Mouse (Mus musculus) thymus, postnatal 10 days (tissue): ENCODE data around the gene Ankrd11.
A peak's percentile ranks its signal among the peaks of the same experiment; 100 is the strongest.

Experiments used
- DNase-seq, 2 experiments: peaks; one replicate each; pipeline ENCODE4 v3.0.0; 2021; ENCODE audit warnings: low spot score in 2 of 2

The Ankrd11 gene

DNA sequence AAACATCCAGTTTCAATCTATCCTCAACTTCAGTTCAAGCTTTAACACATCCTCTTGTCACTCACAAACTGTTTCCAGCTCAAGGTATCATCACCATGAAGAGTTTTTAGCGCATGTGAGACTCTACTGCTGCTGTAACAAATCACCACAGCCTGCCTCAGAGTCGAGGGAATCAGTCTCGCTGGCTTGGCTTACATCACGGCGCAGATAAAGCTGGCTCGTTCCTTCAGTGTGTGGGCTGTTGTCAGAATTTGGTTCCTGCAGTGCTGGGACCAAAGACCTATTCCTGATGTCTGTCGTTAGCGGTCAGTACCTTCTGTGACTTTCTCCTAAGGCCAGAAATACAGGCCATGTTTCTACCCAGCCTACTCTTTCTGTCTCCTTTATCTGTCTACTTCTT, 144.9 kb downstream of the Ankrd11 start:
- DNase-seq, result no peak

DNA sequence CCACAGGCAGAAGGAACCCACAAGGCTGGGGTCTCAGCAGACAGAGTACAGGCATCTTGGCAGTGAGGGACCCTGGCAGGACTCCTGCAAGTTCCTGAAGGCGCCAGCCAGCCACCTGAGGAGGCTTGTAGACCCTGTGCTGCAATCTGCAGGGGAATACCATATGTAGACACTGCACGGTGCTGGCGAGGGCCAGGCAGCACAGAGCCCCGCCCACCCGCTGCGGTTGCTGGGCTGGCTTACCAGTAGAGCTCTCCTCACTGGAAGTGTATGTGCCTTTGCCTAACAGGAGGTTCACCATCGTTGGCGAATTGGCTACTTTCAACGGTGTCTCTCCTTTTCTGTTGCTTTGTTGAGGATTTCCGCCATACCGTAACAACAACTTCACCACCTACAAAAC, 145.8 kb downstream of the Ankrd11 start:
- no peak for DNase-seq

DNA sequence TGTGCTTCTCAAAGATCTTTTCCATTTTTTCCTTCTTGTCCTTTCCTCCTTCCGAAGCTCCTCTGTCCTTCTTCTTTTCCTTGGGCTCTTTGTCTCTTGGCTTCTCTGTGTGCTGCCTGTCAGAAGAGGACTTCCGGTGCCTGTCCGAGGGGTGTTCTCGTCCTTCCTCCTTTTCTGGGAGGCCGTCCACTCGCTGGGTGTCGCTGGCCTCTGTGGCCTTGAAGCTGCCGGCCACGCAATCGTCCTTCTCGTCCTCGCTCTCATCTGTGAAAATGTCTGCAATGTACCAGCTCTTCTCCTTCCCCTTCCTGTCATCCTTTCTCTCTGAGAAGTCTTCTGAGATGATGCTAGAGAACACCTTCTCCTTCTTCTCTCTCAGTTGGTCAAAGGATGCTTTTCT, 148.6 kb downstream of the Ankrd11 start:
- no peak for DNase-seq

DNA sequence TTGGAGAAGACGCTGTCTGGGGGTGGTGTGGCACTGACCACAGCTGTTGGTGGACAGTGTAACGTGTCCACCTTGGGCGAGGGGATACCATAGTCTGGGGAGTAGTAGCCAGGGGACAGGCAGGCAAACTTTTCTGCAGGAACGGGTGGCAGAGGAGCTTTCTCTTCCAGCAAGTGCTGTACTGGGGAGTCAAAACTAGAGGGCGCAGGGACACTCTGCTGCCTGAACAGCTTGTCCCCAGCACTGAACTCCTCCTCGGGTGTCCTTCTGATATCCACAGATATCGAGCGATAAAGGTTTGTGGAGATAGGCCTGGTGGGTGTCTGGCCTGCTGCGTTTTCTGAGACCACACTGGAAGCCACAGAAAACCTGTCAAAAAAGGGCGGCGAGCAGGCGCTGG, 150.6 kb downstream of the Ankrd11 start:
- no peak for DNase-seq

DNA sequence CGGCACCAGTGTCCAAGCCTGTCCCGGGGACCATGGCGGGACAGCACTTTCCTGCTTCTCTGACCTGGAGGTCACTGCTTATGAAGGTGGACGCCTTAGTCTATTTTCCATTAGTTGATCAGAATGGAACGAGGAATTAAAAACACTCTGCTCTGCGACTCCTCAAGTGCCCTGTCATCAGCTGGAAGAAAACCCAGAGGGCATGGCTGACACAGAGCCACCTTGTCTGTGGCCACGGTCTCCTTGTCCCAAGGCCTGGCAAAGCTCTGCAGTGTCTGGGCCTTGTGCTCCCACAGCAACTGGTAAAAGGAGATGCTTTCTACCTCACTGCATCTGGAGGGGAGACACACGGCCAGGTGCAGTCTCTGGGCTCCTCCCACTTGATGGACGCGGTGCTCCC, 158.4 kb downstream of the Ankrd11 start:
- DNase-seq, result no peak

DNA sequence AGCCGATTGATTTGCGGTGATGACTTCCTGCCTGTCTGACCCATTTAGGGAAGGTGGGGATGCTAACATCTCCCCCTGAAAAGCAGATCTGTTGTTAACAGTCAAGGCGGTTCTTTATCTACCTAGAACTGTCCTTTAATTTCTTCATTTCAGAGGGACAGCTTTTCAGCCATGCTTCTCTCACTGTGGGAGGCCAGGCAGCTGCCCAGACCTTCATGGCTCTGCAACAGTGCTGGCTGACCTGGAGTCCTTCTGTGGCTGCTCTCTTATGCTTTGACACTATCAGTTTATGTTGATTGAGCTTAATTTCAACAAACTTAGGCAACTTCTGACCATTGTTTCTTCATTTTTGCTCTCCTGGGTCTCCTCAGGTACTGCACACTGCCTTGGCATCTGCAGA, 161.8 kb downstream of the Ankrd11 start:
- no peak for DNase-seq

DNA sequence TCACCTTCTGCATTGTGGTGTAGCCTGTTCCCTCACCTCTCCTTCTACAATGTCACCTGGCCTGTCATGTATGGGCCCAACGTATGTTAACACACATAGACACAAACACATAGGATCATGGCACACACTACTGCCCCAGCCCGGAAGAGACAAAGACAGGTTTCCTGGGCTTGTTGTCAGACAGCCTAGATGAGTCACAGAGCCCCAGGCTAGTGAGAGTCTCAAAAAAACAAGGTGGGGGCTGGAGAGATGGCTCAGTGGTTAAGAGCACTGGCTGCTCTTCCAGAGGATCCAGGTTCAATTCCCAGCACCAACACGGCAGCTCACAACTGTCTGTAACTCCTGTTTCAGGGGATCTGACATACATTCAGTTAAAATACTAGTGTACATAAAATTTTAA, 163.8 kb downstream of the Ankrd11 start:
- DNase-seq, result no peak

DNA sequence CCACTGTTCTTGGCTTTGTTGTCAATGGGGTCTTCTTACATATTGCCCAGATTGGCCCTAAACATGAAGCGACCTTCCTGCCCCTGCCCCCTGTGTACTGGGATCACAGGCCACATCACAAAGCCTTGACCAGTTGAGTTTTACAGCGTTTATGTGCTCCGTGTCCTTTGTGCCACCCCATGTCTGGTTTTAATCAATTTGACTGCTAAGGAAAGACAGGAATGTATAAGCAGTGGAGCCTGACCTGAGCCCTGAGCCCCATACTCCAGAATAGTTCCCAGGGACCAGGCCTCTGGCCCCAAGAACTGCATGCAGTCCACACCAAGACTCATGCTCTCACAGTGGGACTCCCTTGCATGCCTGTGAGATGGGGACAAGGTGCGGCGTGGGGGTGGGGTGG, 166.9 kb downstream of the Ankrd11 start:
- DNase-seq, result no peak

DNA sequence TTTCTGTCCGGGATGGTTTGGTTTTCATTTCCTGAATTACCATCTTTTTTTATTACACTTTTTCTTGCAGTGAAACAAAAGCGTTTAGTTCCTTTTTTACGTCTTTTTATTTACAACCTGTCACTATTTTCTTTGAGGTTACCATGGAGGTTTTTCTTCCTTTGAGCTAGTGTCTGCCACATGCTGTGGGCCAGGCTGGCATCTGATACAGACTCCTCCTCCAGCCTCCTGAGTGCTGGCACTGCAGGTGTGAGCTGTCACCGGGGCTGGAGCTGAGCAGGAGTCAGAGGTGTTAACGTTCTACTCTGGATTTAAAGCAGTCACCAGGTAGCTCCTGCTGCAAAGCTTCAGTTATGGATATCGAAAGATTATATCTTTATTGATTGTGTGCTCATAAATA, 168.9 kb downstream of the Ankrd11 start:
- DNase-seq, result peak; percentile 27 to 30

DNA sequence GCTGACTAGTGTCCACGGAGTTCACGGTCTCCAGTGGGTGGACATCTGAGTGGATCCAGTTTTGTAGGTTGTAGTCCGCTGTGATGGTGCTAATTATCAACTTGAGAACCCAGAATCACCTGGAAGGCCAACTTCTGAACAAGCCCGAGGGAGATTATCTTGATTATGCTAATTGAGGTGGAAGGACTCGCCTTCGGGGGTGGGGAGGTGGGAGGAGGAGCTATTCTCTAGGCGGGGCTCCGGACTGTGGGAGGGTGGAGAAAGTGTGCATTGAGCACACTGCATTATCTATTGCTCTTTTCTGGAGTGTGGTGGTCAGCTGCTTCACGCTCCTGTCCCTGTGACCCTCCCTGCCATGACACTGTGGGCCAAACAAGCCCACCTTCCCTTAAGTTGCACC, 170.4 kb downstream of the Ankrd11 start:
- DNase-seq, result no peak

DNA sequence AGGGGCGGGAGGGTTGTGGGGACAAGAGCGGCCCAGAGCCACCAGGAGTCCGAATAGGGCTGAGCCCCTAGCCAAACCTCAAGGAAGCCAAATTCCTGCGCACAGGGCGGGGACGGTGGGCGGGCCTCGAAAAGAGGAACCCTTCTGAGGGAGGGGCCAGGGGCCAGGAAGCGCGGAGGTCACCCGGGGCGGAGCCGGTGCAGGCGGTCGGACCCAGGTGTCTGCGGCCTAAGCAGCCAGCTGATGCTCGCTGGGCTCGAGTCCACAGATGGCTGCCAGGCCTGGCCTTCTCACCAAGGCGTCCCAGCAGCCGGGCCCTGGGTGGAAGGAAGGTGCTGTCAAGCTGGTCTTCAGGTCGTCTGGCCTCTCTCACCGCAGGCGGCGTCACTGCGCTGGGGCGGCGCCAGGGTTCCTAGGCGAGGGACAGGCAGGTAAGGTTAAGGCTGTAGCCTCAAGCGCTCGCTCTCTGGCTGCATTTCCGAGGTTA, 171.7 kb downstream of the Ankrd11 start:
- peak; percentile 64 to 73 for DNase-seq

DNA sequence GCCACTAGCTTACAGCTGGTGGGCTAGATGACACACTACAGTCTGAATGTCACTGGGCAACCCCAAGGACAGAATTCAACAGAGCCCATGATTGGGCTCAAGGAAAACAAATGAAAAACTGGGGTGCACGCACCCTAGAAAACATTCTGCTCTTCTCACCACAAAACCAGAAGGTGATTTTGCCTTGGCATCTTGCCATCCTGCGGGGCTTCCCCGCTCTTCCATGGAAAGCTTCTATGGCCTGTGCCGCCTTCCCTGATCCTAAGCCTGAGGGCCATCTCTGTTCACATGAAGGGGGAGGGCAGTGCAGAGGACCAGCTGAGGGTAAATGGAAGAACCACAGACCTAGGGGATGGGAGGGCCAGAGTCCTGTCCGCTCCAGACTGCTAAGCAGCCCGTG, 174.1 kb downstream of the Ankrd11 start:
- DNase-seq, result no peak

DNA sequence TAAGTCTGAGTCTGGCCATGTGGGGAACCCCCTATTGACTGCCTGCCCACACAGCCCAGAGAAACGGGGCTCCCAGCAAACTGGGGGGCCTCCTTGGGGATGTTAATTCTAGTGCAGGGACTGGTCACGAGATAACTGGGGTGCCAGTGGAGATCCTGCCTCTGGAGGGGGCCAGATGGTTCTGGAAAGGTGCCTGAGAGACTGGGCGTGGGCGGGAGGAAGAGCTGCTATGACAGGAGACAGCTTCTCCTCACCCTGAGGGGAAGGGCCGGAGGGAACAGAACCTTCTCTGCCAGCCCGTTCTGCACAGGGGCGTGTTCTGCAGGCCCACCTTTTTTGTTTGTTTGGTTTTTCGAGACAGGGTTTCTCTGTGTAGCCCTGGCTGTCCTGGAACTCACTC, 175.8 kb downstream of the Ankrd11 start:
- DNase-seq, result no peak

DNA sequence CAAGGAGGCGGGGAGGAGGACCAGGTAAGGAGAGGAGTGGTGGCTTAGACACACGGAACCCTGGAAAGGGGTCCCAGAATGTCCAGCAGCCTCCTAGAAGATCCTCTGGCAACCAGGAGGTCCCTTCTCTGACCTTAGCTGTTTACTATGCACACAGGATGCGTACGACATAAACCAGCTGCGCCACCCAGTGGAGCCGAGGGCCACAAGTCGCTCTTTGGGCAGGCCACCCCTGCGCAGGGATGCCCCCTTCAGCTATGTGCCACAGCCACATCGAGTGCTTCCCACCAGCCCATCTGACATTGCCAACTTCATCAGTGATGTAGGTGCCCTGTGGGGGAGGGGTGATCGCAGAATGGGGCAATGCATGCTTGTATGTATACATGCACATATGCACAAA, 176.6 kb downstream of the Ankrd11 start:
- DNase-seq, result peak; percentile 36 to 55

DNA sequence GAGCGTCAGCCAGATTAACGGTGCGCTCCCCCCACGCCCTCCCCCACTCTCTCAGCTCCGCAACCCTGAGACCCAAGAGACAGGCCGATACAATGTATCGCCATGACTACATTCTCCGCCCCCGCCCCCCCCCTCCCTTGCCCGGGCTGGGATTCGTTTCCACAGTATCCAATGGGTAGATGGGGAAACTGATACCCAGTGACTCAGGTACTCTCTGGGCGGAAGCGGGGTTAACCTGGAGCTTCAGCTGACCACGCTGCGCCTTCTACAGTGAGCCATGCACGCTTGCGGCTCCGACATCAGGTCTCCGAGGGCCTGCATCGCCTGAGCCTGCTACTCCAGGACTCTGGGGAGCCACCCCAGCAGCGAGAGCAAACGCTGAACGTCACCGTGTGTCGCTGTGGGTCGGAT, 177.4 kb downstream of the Ankrd11 start:
- DNase-seq, result no peak

DNA sequence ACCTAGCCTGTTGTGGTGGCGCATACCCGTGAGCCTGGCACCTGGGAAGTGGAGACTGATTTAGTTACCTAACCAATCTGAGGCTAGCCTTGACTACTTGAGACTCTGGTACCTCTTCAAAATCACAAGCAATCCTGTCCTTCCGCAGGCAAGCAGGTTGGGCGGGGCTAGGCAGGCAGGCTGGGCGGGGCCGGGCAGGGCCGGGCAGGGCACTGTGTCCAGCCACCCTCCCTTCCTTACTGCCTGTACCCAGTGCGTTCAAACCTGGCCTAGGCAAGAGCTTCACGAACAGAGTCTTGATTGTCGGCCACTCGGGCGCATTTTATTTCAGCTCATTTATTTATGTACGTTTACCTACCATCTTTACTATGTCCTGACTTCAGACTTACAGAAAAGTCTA, 182.2 kb downstream of the Ankrd11 start:
- DNase-seq, result no peak

DNA sequence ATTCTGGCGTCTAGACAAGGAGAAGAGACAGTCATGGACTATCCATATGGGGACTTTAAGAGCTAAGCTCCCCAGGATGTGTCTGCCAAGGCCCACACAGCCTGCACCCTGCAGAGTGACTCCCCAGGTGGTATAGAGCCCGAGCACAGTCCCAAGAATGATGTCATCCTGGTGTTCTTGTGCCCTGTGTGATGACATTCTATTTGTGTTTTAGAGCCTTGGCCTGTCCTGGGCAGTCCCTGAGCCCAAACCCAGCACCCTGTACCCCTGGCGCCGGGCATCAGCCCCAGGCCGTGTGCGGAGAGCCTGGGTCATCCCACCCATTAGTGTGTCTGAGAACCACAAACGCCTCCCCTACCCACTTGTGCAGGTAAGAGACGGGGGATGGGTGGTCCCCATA, 185.8 kb downstream of the Ankrd11 start:
- DNase-seq, result no peak

DNA sequence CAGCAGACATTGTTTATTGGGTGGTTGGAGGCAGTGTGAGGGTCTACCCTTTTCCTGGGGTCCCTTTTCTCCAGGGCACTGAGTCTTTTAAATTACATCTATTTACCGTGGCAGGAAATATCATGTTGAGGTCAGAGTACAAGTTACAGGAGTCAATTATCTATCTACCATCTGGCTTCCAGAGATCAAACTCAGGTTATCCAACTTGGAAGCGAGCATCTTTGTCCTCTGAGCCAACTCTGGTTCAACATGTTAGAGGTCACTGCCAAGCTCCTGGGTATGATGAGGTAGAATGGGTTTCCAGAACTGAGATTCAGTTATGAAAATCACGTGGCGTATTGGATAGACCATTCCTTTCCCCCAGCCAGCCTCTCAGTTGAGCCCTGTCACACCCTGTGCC, 187.0 kb downstream of the Ankrd11 start:
- no peak for DNase-seq

DNA sequence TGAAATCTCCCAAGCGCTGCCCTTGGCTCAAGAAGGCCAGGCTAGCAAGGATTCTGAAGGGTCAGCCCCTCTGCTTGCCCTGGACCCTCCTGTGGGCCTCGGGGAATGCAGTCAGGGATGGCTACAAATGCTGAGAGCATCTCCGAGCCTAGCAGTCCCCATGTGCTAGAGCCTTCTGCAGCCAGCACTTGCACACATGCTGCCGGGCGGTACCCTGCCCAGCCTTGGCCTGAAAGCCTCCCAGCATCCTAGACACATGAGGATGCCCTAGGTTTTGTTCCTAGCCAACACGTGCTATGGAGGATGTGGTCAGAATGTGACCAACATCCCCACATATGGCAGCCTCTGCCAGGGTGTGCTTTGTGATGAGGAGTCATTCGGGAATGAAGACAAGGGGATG, 187.7 kb downstream of the Ankrd11 start:
- DNase-seq, result no peak

DNA sequence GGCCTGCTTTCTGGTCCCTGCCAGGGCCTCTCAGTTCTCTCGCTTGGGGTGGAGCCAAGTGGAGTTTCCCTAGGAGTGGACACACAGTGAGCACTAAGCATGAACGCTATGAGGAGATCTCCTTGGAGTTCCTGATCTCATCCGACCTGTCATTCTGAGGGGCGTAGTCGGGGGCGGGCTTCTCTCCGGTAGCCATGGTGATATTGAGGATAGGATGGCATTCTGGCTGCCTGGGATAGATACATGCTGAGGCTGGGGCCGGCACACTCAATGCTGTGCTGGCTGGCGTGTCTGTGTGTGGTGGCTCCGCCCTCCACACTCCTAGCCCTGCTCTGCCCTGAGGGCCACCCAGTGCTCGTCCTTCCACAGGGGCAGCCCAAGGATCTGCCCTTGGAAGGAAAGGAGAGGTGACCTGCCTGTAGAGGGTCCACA, 188.7 kb downstream of the Ankrd11 start:
- no peak for DNase-seq

DNA sequence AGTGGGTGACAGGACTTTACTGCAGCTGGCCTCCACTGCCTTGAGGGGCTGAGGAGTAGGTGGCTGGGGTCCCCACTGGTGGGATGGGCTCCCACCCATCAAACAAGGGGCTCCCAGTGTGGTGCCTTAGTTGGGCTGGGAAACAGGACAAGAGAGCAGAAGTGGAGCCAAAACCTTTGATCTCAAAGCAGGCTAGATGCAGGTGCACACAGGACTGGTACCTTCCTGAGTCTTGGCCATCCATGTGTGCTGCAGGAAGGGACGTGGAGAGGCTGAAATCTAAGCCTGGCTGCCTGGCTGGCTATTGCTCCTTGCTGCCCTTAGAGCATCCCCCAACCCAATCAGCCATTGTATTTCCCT, 189.6 kb downstream of the Ankrd11 start:
- no peak for DNase-seq

DNA sequence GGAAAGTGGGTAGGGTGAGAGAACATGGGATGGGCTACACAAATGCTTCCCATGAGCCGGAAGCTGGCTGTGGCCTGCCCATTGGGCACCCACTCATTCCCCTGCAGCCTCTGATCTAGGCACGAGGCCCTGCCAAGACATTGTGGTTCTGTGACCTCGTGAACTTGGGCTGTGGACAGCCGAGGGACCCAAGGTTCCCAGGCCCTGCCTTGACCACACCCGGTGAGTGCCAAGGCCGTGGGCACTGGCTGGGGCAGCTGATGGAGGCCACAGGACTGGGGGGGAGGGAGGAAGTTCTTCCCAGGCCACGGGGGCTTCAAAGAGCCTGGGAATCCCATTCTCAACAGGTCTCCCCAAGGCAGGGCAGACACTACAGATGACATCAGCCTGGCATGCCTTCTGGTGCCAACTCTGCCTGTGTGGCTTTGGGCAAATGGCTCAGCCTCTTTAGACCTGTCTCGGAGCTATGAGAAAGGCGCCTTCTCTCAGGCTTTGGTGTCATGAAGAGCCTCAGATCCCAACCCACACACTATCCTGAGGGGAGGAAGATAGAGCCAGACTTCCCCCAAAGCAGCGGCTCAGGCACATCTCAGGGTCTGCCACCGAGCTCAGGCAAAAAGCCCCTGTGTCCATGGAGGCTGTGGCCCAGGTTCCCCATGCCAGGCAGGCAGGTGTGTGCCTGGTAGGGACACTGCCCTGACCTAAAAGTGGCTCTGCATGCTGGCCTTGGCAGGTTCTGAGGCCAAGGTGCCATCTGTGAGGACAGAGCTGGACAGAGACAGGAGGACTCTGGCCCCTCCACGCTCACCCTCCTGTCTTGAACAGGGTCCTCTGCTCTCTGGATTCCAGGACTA, 190.2 kb downstream of the Ankrd11 start:
- no peak for DNase-seq

DNA sequence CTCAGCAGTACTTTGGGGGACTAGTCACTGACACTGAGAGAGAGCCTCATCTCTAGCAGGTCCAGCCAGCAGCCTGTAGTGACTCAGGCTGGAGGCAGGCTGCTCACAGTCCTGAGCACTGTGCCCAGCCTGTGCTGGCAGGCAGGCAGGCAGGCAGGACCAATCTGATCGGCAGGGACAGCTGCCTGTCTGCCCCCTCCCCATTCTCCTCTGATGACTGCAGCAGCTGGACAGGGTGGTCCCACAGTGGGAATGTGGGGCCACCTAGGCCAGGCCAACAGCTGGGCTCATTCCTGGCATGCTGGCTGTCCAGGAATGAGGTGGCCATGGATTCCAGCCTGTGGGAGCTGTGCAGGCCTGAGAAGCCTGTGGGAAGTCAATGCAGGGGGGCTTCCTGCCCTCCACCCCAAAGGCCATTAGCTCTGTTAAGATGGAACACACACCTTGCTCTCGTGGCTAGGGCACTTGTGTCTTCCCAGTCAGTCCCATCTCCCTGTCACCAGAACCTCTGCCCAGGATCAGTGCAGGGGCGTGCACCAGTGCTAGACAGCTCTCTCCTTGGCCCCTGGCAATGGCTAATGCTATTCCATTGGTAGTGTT, 191.3 kb downstream of the Ankrd11 start:
- no peak for DNase-seq
